Mouse (Mus musculus) cortical plate, adult 2 months (tissue): Measurements from ENCODE around the gene Syt11. TPM values are rescaled to one million over a fixed set of nuclear protein-coding genes. Genes with fewer than 3 reads are reported as not detected.

ENCODE experiments used
- H3K27ac ChIP-seq: fragments of 200-500 bp; 2 replicates; pipeline ENCODE4 v1.5.1; 2012; ENCODE audit warnings: low read length, control low read depth, inconsistent platforms; ENCODE audit not compliant: insufficient read depth
- H3K4me1 ChIP-seq: fragments of 200-500 bp; 2 replicates; pipeline ENCODE4 v1.6.1; 2011; ENCODE audit warnings: low read length; ENCODE audit not compliant: control insufficient read depth, insufficient read depth
- H3K4me3 ChIP-seq: fragments of 200-500 bp; 2 replicates; pipeline ENCODE4 v1.5.1; 2011; ENCODE audit warnings: mild to moderate bottlenecking, low read length, control low read depth; ENCODE audit not compliant: insufficient read depth
- CTCF ChIP-seq: fragments of 200-500 bp; IDR thresholded peaks from 2 replicates; pipeline ENCODE4 v1.5.1; 2011; ENCODE audit warnings: mild to moderate bottlenecking, control low read depth, low read length; ENCODE audit not compliant: insufficient read depth; ENCODE audit errors: extremely low read depth
- POLR2A ChIP-seq: fragments of 200-500 bp; IDR thresholded peaks from 2 replicates; pipeline ENCODE4 v1.6.1; 2011; ENCODE audit warnings: mild to moderate bottlenecking, low read length, control low read depth; ENCODE audit not compliant: insufficient read depth; ENCODE audit errors: extremely low read depth
- polyA plus RNA-seq: library from polyadenylated mRNA; depleted of rRNA; stranded (reverse); fragments of >200 nt; gene quantifications from 2 replicates; pipeline ENCODE4 v1.2.3, GENCODE M21; 2012; rRNA removed

Syt11 gene
- polyA plus RNA-seq, 1 experiment = 476 TPM

GRCm38 (mm10) chr3:88700247-88700646, 74.7 kb downstream of the Syt11 start:
- peaks cover 1% of the 10 kb centered on the region; the same call in 1 of the 2 replicates for H3K4me1 ChIP-seq
- TF ChIP-seq POLR2A = no peak
- TF ChIP-seq CTCF = no peak
- H3K4me3 ChIP-seq = no peak overlapping the region
- no peak overlapping the region for H3K27ac ChIP-seq

GRCm38 (mm10) chr3:88698834-88699233, 76.1 kb downstream of the Syt11 start:
- no peak for TF ChIP-seq CTCF
- TF ChIP-seq POLR2A = no peak
- Histone ChIP-seq H3K4me1 (peaks cover 1% of the 10 kb centered on the region; the same call in 1 of the 2 replicates), H3K27ac (no peak overlapping the region), H3K4me3 (no peak overlapping the region)

DNA sequence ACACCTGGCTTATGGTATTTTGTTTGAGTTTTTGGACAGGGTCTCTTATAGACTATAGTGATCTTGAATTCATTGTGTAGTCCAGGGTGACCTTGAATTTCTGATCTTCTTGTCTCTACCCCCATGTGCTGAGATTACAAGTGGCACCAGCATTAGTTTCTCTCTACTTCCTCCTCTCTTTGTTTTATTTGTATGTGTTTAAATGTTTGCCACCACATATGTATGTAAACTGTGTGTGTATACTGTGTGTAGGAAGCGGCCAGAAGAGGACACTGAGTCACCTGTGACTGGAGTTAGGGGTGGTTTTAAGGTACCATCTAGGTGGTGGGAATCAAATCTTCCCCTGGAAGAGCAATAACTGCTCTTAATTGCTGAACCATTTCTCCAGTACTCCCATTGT, 76.9 kb downstream of the Syt11 start:
- TF ChIP-seq CTCF (no peak), POLR2A (no peak)
- peaks cover 1% of the 10 kb centered on the region; the same call in 1 of the 2 replicates for H3K4me1 ChIP-seq
- H3K4me3 ChIP-seq = no peak overlapping the region
- no peak overlapping the region for H3K27ac ChIP-seq

GRCm38 (mm10) chr3:88695545-88695944, 79.4 kb downstream of the Syt11 start:
- H3K4me1 ChIP-seq = no peaks in the 10 kb centered on the region
- H3K4me3 ChIP-seq = no peak overlapping the region
- TF ChIP-seq CTCF (no peak), POLR2A (no peak)
- H3K27ac ChIP-seq = no peak overlapping the region

Other genes with a start within 250 kb of the Syt11 start
- gene Mex3a, start 242.8 kb downstream of the Syt11 start, polyA plus RNA-seq = 1.5 TPM in 2 replicates
- 0.13 and 0.36 TPM in 2 replicates for gene Rab25, start 226.9 kb downstream of the Syt11 start, polyA plus RNA-seq
- gene Lamtor2, start 222.1 kb downstream of the Syt11 start, polyA plus RNA-seq = 126 and 133 TPM in 2 replicates
- 103 and 110 TPM in 2 replicates for gene Ubqln4, start 221.4 kb downstream of the Syt11 start, polyA plus RNA-seq
- 120 and 126 TPM in 2 replicates for gene Ssr2, start 199.3 kb downstream of the Syt11 start, polyA plus RNA-seq
- 220 and 224 TPM in 2 replicates for gene Arhgef2, start 169.2 kb downstream of the Syt11 start, polyA plus RNA-seq
- not detected in 2 replicates for gene Rxfp4, start 122.0 kb downstream of the Syt11 start, polyA plus RNA-seq
- 70.5 and 75.6 TPM in 2 replicates for gene Khdc4, start 89.4 kb downstream of the Syt11 start, polyA plus RNA-seq
- gene Rit1, start 58.3 kb downstream of the Syt11 start, polyA plus RNA-seq = 58.7 and 63.6 TPM in 2 replicates
- 30.1 and 33.9 TPM in 2 replicates for gene Gon4l, start 60.1 kb upstream of the Syt11 start, polyA plus RNA-seq
- gene Msto1, start 138.8 kb upstream of the Syt11 start, polyA plus RNA-seq = 30.9 and 35.4 TPM in 2 replicates
- gene Ash1l, start 175.5 kb upstream of the Syt11 start, polyA plus RNA-seq = 32.6 and 32.8 TPM in 2 replicates
- gene Dap3, start 176.0 kb upstream of the Syt11 start, polyA plus RNA-seq = 135 and 136 TPM in 2 replicates